Mouse (Mus musculus) liver, postnatal 0 days (tissue): ENCODE data around the gene Pard3b. TPM values are rescaled to one million over a fixed set of nuclear protein-coding genes. Genes with fewer than 3 reads are reported as not detected.

ENCODE experiments used
- ATAC-seq: fragments of 200-750 bp; cut with Nextera tagmentation; 2 replicates; pipeline ENCODE4 v1.8.0; 2017; ENCODE audit warnings: mild to moderate bottlenecking, moderate library complexity
- DNase-seq: peaks from one replicate; pipeline ENCODE4 v3.0.0-alpha.2; 2016
- H3K27ac ChIP-seq: fragments of 300-500 bp; sonication (generic); 2 replicates; pipeline ENCODE4 v1.5.1; 2014; ENCODE audit warnings: antibody characterized with exemption, moderate library complexity, mild to moderate bottlenecking, low read depth
- H3K27me3 ChIP-seq: fragments of 300-500 bp; sonication (generic); 2 replicates; pipeline ENCODE4 v1.6.1; 2014; ENCODE audit warnings: low read length, control low read depth, mixed read lengths; ENCODE audit not compliant: insufficient read depth
- H3K36me3 ChIP-seq: fragments of 300-500 bp; sonication (generic); replicated peaks from 2 replicates; pipeline ENCODE4 v1.6.1; 2014; ENCODE audit warnings: mild to moderate bottlenecking, control low read depth, low read length, moderate library complexity, mixed read lengths; ENCODE audit not compliant: insufficient read depth
- H3K4me1 ChIP-seq: fragments of 300-500 bp; sonication (generic); 2 replicates; pipeline ENCODE4 v1.6.1; 2014; ENCODE audit warnings: antibody characterized with exemption, mild to moderate bottlenecking, control low read depth; ENCODE audit not compliant: insufficient read depth
- H3K4me2 ChIP-seq: fragments of 300-500 bp; sonication (generic); 2 replicates; pipeline ENCODE4 v1.6.1; 2014; ENCODE audit warnings: low read depth, mild to moderate bottlenecking, low read length, moderate library complexity, mixed read lengths
- H3K4me3 ChIP-seq: fragments of 300-500 bp; sonication (generic); 2 replicates; pipeline ENCODE4 v1.5.1; 2014; ENCODE audit warnings: low read depth, low read length
- H3K9ac ChIP-seq: fragments of 300-500 bp; sonication (generic); replicated peaks from 2 replicates; pipeline ENCODE4 v1.6.1; 2014; ENCODE audit warnings: mild to moderate bottlenecking, moderate library complexity
- H3K9me3 ChIP-seq: fragments of 300-500 bp; sonication (generic); 2 replicates; pipeline ENCODE4 v1.6.1; 2016; ENCODE audit warnings: mild to moderate bottlenecking, control low read depth, low read length, mixed read lengths
- CTCF ChIP-seq: sonication (generic); IDR thresholded peaks from 2 replicates; pipeline ENCODE4 v1.5.1; 2016; ENCODE audit warnings: antibody characterized with exemption, low read depth
- EP300 ChIP-seq: IDR thresholded peaks from 2 replicates; pipeline ENCODE4 v1.6.1; 2016; ENCODE audit warnings: antibody characterized with exemption, low read depth, mild to moderate bottlenecking
- WGBS: fragments of 180-500 bp; shearing (Covaris S2); extraction: QIAGEN DNeasy Blood & Tissue Kit; methylation state at CpG from one replicate; pipeline ENCODE4 v1.1.7; 2014; ENCODE audit not compliant: insufficient replicate concordance; 5-methylcytosine and 5-hydroxymethylcytosine counted together
- polyA plus RNA-seq: library from polyadenylated mRNA; unstranded; fragments of >200 nt; fragmentation: Nextera tagmentation; extraction: Ambion mirVana; gene quantifications from 2 replicates; pipeline ENCODE4 v1.2.1, GENCODE M21; 2015

Pard3b gene
- polyA plus RNA-seq, 1 experiment from 2014 or later = 2.8 TPM

- Histone ChIP-seq H3K36me3 (no peaks in the 10 kb centered on the region), H3K9ac (no peak overlapping the region), H3K9me3 (no peaks in the 10 kb centered on the region), H3K27ac (no peak overlapping the region), H3K4me2 (no peak overlapping the region), H3K4me3 (no peak overlapping the region), H3K27me3 (no peaks in the 10 kb centered on the region), H3K4me1 (no peaks in the 10 kb centered on the region)
- no peak for DNase-seq
- ATAC-seq = no peak
- TF ChIP-seq EP300 = no peak
- no peak for TF ChIP-seq CTCF
- WGBS = 27% methylated on average over 4 of the region's 4 CpGs
Observed at GRCm38 (mm10) chr1:62392863-62393262, 754.2 kb downstream of the Pard3b start.

- Histone ChIP-seq H3K27me3 (no peaks in the 10 kb centered on the region), H3K4me3 (no peak overlapping the region), H3K4me2 (no peak overlapping the region), H3K4me1 (no peaks in the 10 kb centered on the region), H3K9me3 (no peaks in the 10 kb centered on the region), H3K36me3 (no peaks in the 10 kb centered on the region), H3K9ac (no peak overlapping the region), H3K27ac (no peak overlapping the region)
- TF ChIP-seq EP300 (no peak), CTCF (no peak)
- DNase-seq = no peak
- no peak for ATAC-seq
- 63% methylated on average over 3 of the region's 3 CpGs for WGBS
Observed at GRCm38 (mm10) chr1:62394555-62394954, 755.9 kb downstream of the Pard3b start.

GRCm38 (mm10) chr1:62398261-62398660 is 759.6 kb downstream of the Pard3b start:
- TF ChIP-seq CTCF = no peak
- 29% methylated on average over 3 of the region's 3 CpGs for WGBS
- Histone ChIP-seq H3K4me3 (no peak overlapping the region), H3K4me2 (no peak overlapping the region), H3K36me3 (no peaks in the 10 kb centered on the region), H3K27me3 (no peaks in the 10 kb centered on the region), H3K27ac (no peak overlapping the region), H3K4me1 (no peaks in the 10 kb centered on the region), H3K9me3 (no peaks in the 10 kb centered on the region), H3K9ac (no peak overlapping the region)
- no peak for DNase-seq
- ATAC-seq = no peak

- ATAC-seq = no peak
- WGBS = 69% methylated on average over 4 of the region's 4 CpGs
- Histone ChIP-seq H3K9ac (no peak overlapping the region), H3K4me2 (no peak overlapping the region), H3K9me3 (no peaks in the 10 kb centered on the region), H3K27me3 (no peaks in the 10 kb centered on the region), H3K4me3 (no peak overlapping the region), H3K36me3 (no peaks in the 10 kb centered on the region), H3K27ac (no peak overlapping the region), H3K4me1 (no peaks in the 10 kb centered on the region)
- no peak for DNase-seq
- TF ChIP-seq EP300 = no peak
- TF ChIP-seq CTCF = no peak
Observed at GRCm38 (mm10) chr1:62398738-62399137, 760.1 kb downstream of the Pard3b start.

GRCm38 (mm10) chr1:62405061-62405460 is 766.4 kb downstream of the Pard3b start:
- ATAC-seq = no peak
- Histone ChIP-seq H3K4me3 (no peak overlapping the region), H3K4me2 (no peak overlapping the region), H3K9ac (no peak overlapping the region), H3K36me3 (no peaks in the 10 kb centered on the region), H3K27ac (no peak overlapping the region), H3K4me1 (no peaks in the 10 kb centered on the region), H3K27me3 (no peaks in the 10 kb centered on the region), H3K9me3 (no peaks in the 10 kb centered on the region)
- no peak for DNase-seq
- 54% methylated on average over 8 of the region's 8 CpGs for WGBS
- TF ChIP-seq EP300 (no peak), CTCF (no peak)

GRCm38 (mm10) chr1:62411368-62411767 is 772.7 kb downstream of the Pard3b start:
- Histone ChIP-seq H3K27ac (no peak overlapping the region), H3K36me3 (no peaks in the 10 kb centered on the region), H3K4me1 (peaks cover 11% of the 10 kb centered on the region; the same call in 1 of the 2 replicates), H3K4me2 (no peak overlapping the region), H3K9ac (no peak overlapping the region), H3K4me3 (no peak overlapping the region), H3K9me3 (no peaks in the 10 kb centered on the region), H3K27me3 (no peaks in the 10 kb centered on the region)
- ATAC-seq (no peak), DNase-seq (no peak)
- TF ChIP-seq CTCF (no peak), EP300 (no peak)
- 70% methylated on average over 2 of the region's 2 CpGs for WGBS

- no peak overlapping the region for H3K4me2 ChIP-seq
- no peaks in the 10 kb centered on the region for H3K36me3 ChIP-seq
- ATAC-seq (no peak), DNase-seq (no peak)
- 51% methylated on average over 4 of the region's 4 CpGs for WGBS
- no peaks in the 10 kb centered on the region for H3K9me3 ChIP-seq
- peaks cover 11% of the 10 kb centered on the region; the same call in 1 of the 2 replicates for H3K4me1 ChIP-seq
- H3K4me3 ChIP-seq = no peak overlapping the region
- H3K27me3 ChIP-seq = no peaks in the 10 kb centered on the region
- TF ChIP-seq CTCF (no peak), EP300 (no peak)
- no peak overlapping the region for H3K9ac ChIP-seq
- H3K27ac ChIP-seq = no peak overlapping the region
Observed at GRCm38 (mm10) chr1:62412019-62412418, 773.4 kb downstream of the Pard3b start.
